Mouse (Mus musculus) cerebellum, postnatal 14 days (tissue): ENCODE results near the gene Inhbc.
"Not testable (repeated sequence)": the region's sequence is repeated elsewhere in the genome, so short reads cannot be mapped to it uniquely, and the experiment has no call there.

Source experiments
- DNase-seq, 2 experiments: peaks; one replicate each; pipeline ENCODE4 v3.0.0; 2021; ENCODE audit warnings: mixed read lengths in 2 of 2

The Inhbc gene

DNA sequence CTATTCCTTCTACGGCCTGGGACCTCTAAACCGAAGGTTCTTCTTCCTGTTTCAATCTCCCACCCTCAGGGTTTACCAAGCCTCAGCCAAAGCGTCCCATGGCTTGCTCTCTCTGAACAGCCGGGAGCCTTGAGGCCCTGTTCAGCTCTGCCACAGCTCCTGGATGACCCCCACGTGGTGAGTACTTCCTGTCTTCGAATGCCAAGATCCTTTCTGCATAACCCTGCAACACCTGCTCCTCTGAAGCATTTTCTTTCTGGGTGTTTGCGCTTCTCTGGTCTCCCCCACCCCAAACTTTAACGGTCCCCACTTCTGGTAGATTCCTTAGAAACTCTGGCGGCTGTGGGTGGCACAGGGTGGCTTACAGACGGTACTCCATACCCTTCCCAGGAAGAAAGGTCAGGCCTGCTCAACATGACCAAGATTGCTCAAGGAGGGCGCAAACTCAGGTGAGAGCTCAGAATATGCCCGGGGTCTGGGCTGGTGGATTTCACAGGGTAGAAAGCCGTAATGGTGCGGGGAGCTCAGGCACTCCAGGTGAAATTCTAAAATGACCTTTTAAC lies 44.7 kb downstream of the Inhbc start:
- DNase-seq, result no peak

DNA sequence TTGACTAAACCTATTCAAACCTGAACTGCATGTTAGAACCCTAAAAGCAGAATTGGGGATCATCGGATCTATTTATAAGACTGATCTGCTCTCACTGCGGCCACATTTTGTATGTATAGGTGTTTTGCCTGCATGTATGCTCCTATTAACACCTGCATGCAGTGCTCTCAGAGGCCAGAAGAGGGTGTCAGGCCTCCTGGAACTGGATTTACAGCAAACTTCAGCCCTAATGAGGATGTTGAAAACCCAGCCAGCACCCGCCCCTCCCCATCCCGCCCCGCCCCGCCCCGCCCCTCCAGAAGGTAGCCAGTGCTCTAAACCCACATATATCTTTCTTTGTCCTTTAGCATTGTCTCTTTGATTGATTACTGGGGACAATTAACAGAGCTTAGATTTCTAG lies 45.7 kb downstream of the Inhbc start:
- DNase-seq, result peak in 1 of 2 experiments; percentile 64

DNA sequence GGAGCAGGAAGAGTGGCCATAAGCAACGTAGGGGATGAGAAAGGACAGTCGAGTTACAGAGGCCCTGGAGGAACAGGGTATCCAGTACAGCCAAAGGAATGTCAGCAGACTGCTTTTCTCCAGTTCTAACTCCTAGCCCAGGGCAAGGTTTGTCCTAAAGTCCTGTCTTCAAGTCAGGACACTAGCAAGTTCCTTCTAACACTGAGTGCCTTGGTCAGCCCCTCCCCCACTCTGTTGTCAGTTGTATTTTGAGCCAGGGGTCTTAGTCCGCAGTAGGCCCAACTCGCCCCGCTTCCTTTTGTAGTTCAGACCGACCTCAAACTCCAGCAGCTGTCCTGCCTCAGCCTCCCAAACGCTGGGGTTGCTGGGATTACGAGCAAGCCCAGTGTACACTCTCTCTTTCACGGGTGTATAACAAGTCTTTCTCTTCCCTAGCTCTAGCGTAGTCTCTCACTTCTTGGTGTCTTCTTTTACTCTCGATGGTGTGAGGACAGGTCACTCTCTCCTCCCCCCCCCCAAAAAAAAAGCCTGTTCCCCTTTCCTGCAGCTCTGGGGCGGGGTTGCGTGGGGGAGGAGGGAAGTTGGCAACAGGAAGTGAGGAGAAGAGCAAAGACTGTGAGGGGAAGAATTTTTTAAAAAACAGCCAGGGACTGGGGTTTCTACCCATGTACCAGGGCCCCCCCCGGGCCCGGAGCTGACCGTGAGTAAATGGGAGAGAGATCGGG lies 46.9 kb downstream of the Inhbc start:
- DNase-seq, result no peak

DNA sequence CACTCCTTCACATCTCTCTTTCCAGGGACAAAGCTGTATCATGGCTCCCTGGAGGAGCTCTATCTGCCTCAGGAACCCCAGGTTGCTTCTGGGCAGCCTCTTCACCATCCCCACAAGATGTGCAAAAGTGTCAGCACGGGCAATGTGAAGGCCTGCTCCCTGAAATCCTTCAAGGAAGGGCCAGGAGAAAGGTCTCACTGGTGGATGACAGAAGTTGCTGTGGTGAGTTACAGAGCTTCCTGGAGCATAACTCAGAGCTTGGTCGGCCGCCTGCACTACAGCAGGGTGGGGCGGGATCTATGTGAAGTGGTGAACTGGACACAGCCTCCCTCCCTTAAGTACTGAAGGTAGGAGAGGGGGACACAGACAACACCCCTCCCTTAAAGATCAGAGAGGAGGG lies 47.6 kb downstream of the Inhbc start:
- DNase-seq, result no peak

DNA sequence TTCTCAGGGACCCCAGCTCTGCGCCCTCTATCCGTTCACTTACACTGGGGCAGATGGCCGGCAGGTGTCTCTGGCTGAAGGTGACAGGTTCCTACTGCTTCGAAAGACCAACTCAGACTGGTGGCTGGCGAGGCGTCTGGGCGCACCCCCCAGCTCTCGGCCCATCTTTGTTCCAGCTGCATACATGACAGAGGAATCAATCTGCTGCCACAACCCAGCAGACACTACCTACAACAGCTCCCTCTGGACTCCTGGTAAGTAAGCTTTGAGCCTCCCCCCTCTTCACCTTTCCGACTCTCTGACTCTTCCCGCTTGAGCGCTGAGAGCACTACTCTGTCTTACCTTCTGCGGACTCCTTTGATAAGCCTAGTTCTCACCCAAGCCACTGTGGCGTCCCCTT lies 48.1 kb downstream of the Inhbc start:
- DNase-seq, result no peak

DNA sequence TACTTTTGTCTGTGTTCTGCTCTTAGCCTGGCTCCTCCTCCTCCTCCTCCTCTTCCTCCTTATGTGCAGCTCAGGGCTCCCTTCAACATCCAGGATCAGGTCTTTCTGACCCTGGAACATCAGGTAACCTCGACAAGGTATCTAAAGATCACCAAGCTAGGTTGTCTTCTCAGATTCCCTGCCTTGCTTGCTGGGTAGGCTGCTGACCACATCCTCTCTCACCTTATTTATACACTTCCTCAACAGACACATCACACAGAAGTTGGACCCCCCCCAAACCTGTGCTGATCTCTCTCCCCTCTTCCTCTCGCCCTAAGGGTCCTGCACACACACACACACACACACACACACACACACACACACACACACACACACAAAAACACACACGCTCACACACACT lies 48.6 kb downstream of the Inhbc start, which contains the start of gene Arhgap9:
Gene Arhgap9, plus strand, starts transcription at position 344 of the 400 bp plus-strand sequence.
- no peak for DNase-seq

DNA sequence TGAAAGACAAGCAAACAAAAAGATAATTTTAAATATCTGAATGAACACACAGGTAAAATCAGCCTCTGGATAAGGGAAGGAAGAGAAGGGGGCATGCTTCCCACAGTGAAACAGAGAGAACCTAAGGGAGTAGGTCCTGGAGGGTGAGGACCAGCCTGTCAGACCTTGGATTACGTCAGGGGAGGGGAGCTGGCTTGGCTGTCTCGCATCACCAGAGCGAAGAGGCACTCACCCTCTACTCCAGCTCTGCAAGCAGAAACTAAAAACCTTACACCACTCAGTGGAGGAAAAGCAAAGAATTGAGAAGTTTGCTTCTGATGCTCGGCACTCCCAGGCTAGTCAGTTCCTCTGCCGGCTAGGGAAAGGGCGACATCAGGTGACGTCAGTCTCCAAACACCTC lies 50.3 kb downstream of the Inhbc start:
- no peak for DNase-seq

DNA sequence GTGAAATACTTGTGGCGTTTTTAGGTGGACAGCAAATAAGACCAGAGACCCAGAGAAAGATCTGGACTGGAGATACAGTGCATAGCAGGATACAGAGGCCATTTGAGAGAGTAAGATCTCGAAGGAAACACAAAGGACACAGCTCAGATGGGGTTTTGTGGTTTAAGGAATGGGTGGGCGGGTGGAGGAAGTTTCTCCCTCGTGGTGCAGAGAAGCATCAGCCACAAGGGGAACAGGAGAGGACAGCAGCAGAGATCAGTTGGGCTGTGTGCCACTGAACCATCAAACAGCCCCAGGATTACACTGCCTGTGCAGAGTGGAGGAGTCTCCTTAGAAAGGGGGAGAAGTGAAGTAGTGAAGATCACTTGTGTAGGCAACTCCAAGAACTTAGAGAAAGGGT lies 52.2 kb downstream of the Inhbc start:
- no peak for DNase-seq

DNA sequence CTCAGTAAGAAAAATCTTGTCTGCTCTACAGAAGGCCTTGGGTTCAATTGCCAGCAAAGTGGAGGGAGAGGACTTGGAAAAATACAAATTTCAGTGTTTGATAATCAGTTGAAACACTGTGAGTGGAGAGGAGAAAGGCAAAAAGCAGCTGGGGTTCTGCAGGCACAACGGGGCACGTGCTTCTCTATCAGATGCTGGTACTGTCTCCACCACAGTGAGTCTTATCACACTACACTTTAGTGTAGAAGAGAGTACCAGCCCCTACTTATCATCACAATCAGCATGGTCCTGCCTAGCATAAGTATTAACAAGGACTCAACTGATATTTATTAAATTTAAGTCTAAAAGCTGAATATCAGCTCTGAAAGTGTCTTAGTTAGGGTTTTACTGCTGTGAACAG lies 53.0 kb downstream of the Inhbc start:
- DNase-seq, result no peak

DNA sequence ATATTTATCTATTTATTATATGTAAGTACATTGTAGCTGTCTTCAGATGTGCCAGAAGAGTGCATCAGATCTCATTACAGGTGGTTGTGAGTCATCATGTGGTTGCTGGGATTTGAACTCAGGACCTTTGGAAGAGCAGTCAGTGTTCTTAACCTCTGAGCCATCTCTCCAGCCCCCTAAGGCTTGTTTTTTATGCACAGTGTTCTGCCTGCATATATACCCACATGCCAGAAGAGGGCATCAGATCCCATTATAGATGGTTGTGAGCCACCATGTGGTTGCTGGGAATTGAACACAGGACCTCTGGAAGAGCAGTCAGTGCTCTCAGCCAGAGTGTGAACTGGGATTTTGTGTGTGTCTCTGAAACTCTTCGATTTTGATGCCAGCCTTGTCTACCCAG lies 55.3 kb downstream of the Inhbc start:
- not testable (repeated sequence) for DNase-seq

DNA sequence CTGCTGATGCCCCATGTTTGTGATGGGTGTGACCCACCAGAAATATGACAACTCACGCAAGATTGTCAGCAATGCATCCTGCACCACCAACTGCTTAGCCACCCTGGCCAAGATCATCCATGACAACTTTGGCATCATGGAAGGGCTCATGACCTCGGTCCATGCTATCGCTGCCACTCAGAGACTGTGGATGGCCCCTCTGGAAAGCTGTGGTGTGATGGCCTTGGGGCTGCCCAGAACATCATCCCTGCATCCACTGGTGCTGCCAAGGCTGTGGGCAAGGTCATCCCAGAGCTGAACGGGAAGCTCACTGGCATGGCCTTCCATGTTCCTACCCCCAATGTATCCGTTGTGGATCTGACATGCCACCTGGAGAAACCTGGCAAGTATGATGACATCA lies 56.7 kb downstream of the Inhbc start:
- DNase-seq, result not testable (repeated sequence)

DNA sequence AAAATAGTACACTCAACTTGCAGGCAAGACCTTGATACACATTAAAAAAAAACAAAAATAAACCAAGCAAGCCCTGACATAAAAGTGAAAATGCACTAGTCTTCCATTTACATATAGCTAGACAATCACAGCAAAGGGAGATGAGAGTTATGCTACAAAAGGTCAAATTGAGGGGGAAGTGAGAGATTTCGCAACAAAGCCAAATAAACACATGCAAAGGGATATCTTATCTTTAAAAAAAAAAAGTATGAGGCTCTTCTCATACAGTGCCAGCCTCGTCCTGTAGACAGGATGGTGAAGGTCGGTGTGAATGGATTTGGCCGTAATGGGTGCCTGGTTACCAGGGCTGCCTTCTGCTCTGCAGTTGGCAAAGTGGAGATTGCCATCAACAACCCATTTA lies 57.4 kb downstream of the Inhbc start:
- DNase-seq, result no peak

DNA sequence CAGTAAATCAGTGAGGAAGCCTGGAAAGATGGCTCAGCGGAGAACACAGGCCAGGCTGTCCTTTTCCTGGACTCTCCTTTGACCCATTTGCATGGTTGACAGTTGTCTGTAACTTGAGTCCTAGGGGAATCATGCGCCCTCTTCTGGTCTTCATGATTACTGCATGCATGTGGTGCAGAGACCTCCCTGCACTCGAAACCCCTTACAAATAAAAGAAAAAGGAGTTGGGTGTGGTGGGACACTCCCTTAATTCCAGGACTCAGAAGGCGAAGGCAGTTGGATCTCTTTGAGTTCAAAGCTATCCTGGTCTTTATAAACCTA lies 57.9 kb downstream of the Inhbc start:
- DNase-seq, result peak; percentile 91

DNA sequence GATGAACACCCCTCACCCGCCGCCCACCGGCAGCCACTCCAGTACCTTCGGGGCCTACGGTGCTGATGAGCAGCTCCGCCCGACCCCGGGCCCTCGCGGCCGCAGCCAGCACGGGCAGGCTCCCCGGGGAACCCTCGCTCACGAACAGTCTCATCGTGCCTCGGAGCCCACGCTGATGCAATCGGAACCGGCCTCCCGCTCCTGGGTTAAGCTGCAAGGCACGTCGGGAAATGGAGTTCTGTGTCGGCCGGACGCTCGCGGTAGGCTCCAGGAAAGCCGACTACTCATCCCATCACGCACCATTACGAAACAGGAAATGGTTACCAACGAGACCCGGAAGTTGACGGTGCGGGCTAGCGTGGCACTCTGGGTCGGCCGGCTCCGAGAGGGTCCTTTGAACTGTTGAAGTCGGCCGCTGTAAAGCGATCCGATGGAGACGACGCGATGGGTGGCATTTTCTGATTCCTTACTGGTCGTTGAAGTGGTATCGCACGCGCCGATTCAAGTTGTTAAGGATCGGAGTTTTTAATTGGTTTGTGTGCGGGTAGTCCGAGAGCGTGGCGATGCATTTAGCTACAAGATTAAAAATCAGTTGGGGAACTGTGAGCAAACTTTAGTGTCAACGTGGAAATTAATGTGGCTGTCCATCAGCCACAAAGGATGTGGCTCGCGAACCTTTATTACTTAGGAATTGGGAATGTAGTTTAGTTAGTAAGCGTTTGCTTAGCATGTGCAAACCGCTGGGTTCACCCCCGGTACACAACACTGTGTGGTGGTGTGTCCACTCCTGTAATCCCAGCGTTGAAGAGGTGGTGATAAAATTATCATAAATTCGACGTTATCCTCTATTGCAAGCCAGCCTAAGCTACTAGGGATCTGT lies 58.5 kb downstream of the Inhbc start, which contains the start of gene Mars:
Gene Mars, minus strand, starts transcription at position 311 of the 880 bp plus-strand sequence.
- DNase-seq, result peak; percentile 90 to 94

DNA sequence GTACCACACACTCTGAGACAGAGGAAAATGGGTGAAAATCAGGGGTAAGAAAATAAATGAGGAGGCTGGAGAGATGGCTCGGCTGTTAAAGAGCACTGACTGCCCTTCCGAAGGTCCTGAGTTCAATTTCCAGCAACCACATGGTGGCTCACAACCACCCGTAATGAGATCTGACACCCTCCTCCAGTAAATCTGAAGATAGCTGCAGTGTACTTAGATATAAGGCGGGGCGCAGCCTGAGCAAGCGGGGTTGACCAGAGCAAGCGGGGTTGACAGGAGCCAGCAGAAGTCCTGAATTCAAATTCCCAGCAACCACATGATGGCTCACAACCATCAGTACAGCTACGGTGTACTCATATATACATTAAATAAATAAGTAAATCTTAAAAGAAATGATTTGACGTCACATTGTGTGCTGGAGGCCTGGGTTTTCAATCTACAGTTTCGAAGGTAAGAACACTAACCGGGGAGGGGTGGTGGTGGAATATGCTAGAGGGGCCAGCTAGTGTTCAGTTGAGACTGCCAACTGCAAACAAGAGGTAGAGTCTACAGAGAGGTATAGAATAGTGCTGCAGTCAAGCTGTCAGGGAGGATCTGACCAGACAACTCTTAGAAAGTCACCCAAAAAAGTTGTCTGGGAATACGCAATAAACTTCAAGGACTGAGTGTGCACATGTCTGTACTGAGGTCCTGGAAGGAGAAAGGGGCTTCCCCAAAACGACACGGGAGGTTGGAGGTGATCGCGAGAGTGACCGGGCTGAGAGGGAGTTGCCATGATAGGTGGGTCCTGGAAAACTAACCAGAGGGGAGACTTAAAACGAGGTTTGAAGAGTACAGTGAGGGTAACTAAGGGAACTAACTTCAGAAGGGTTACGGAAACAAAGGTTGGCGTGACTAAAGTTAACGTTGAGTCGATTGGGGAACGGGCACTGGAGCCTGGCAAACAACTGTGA lies 59.4 kb downstream of the Inhbc start:
- peak in 1 of 2 experiments; percentile 52 for DNase-seq

DNA sequence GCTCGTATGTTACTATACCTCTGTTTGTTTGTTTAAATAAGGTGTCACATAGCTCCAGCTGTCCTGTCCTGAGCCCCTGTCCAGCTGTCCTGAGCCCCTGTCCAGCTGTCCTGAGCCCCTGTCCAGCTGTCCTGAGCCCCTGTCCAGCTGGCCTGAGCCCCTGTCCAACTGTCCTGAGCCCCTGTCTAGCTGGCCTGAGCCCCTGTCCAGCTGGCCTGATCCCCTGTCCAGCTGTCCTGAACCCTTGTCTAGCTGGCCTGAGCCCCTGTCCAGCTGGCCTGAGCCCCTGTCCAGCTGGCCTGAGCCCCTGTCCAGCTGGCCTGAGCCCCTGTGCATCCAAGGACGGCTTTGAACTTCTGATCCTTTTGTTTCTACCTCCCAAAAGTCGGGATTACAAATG lies 61.1 kb downstream of the Inhbc start:
- not testable (repeated sequence) for DNase-seq
